Mouse (Mus musculus) limb, embryonic 12.5 days (tissue): ENCODE results near the gene Fn1. TPM values are rescaled to one million over a fixed set of nuclear protein-coding genes. Genes with fewer than 3 reads are reported as not detected.

Experiments used
- ATAC-seq: fragments of 200-750 bp; cut with Nextera tagmentation; 2 replicates; pipeline ENCODE4 v1.8.0; 2017; ENCODE audit warnings: low read depth, moderate TSS enrichment; ENCODE audit not compliant: insufficient number of reproducible peaks, insufficient read depth, low FRiP score, low TSS enrichment
- H3K27ac ChIP-seq: fragments of 300-500 bp; sonication (generic); 2 replicates; pipeline ENCODE4 v1.5.1; 2016; ENCODE audit warnings: mild to moderate bottlenecking, moderate library complexity
- H3K27me3 ChIP-seq: fragments of 300-500 bp; sonication (generic); 2 replicates; pipeline ENCODE4 v1.6.1; 2016; ENCODE audit warnings: mild to moderate bottlenecking, moderate library complexity
- H3K36me3 ChIP-seq: fragments of 300-500 bp; sonication (generic); 2 replicates; pipeline ENCODE4 v1.6.1; 2016; ENCODE audit warnings: mild to moderate bottlenecking, moderate library complexity
- H3K4me1 ChIP-seq: fragments of 300-500 bp; sonication (generic); replicated peaks from 2 replicates; pipeline ENCODE4 v1.6.1; 2016
- H3K4me2 ChIP-seq: fragments of 300-500 bp; sonication (generic); 2 replicates; pipeline ENCODE4 v1.6.1; 2016; ENCODE audit warnings: mild to moderate bottlenecking, moderate library complexity
- H3K4me3 ChIP-seq: fragments of 300-500 bp; sonication (generic); replicated peaks from 2 replicates; pipeline ENCODE4 v1.5.1; 2016; ENCODE audit warnings: mild to moderate bottlenecking
- H3K9ac ChIP-seq: fragments of 300-500 bp; sonication (generic); replicated peaks from 2 replicates; pipeline ENCODE4 v1.6.1; 2016; ENCODE audit warnings: mild to moderate bottlenecking, moderate library complexity
- H3K9me3 ChIP-seq: fragments of 300-500 bp; sonication (generic); 2 replicates; pipeline ENCODE4 v1.6.1; 2016; ENCODE audit warnings: mild to moderate bottlenecking, moderate library complexity
- WGBS: fragments of 180-500 bp; shearing (Covaris S2); methylation state at CpG from one replicate; pipeline ENCODE4 v1.1.7; 2016; 5-methylcytosine and 5-hydroxymethylcytosine counted together
- polyA plus RNA-seq: library from polyadenylated mRNA; unstranded; fragments of >200 nt; fragmentation: Nextera tagmentation; extraction: Ambion mirVana; gene quantifications from 2 replicates; pipeline ENCODE4 v1.2.1, GENCODE M21; 2016

Gene Fn1
- polyA plus RNA-seq: 187 and 197 TPM in 2 replicates

GRCm38 (mm10) chr1:71652551-71653399, at the start of gene Fn1:
TSS of gene Fn1 (minus strand) at chr1:71653200.
- H3K4me1 ChIP-seq: peaks cover 32% of the 10 kb centered on the region
- peak within 1 kb of the TSS; percentile 99 for H3K27ac ChIP-seq
- peak; percentile 95 for ATAC-seq
- H3K9me3 ChIP-seq: no peaks in the 10 kb centered on the region
- H3K36me3 ChIP-seq: peaks cover 33% of the 10 kb centered on the region
- peak within 1 kb of the TSS; percentile 91 for H3K4me2 ChIP-seq
- H3K9ac ChIP-seq: peak within 1 kb of the TSS; percentile 93
- H3K4me3 ChIP-seq: peak within 1 kb of the TSS; percentile 71
- no peaks in the 10 kb centered on the region for H3K27me3 ChIP-seq
- WGBS: under 1% methylated on average over 58 of the region's 63 CpGs

- no peak overlapping the region for H3K4me2 ChIP-seq
- no peaks in the 10 kb centered on the region for H3K9me3 ChIP-seq
- H3K27me3 ChIP-seq: no peaks in the 10 kb centered on the region
- no peak overlapping the region for H3K27ac ChIP-seq
- peaks cover 4% of the 10 kb centered on the region; the same call in 1 of the 2 replicates for H3K4me1 ChIP-seq
- H3K9ac ChIP-seq: no peak overlapping the region
- WGBS: 91% methylated on average over 3 of the region's 3 CpGs
- H3K4me3 ChIP-seq: no peak overlapping the region
- H3K36me3 ChIP-seq: no peaks in the 10 kb centered on the region
- no peak for ATAC-seq
These were observed 43.1 kb upstream of the Fn1 start for GRCm38 (mm10) chr1:71696093-71696492.

GRCm38 (mm10) chr1:71691472-71692277, 38.7 kb upstream of the Fn1 start:
- Histone ChIP-seq H3K36me3 (no peaks in the 10 kb centered on the region), H3K9ac (no peak overlapping the region), H3K4me3 (no peak overlapping the region), H3K9me3 (no peaks in the 10 kb centered on the region), H3K4me1 (peaks cover 4% of the 10 kb centered on the region; the same call in 1 of the 2 replicates), H3K27ac (no peak overlapping the region), H3K27me3 (no peaks in the 10 kb centered on the region), H3K4me2 (no peak overlapping the region)
- ATAC-seq: no peak
- 70% methylated on average over 8 of the region's 8 CpGs for WGBS

GRCm38 (mm10) chr1:71688926-71689303, 35.9 kb upstream of the Fn1 start:
- Histone ChIP-seq H3K4me1 (peaks cover 6% of the 10 kb centered on the region), H3K4me3 (no peak overlapping the region), H3K9ac (no peak overlapping the region), H3K4me2 (no peak overlapping the region), H3K27me3 (no peaks in the 10 kb centered on the region), H3K36me3 (no peaks in the 10 kb centered on the region), H3K9me3 (no peaks in the 10 kb centered on the region), H3K27ac (no peak overlapping the region)
- ATAC-seq: no peak
- 89% methylated on average over 5 of the region's 5 CpGs for WGBS

GRCm38 (mm10) chr1:71688272-71688925, 35.4 kb upstream of the Fn1 start:
- WGBS: 94% methylated on average over 3 of the region's 3 CpGs

GRCm38 (mm10) chr1:71686791-71687190, 33.8 kb upstream of the Fn1 start:
- Histone ChIP-seq H3K9ac (no peak overlapping the region), H3K4me3 (no peak overlapping the region), H3K4me1 (peaks cover 18% of the 10 kb centered on the region), H3K36me3 (no peaks in the 10 kb centered on the region), H3K27ac (no peak overlapping the region), H3K27me3 (no peaks in the 10 kb centered on the region), H3K9me3 (no peaks in the 10 kb centered on the region), H3K4me2 (no peak overlapping the region)
- 77% methylated on average over 5 of the region's 5 CpGs for WGBS
- no peak for ATAC-seq

More at GRCm38 (mm10) chr1:71688272-71688925, 35.4 kb upstream of the Fn1 start:
- no peak overlapping the region for H3K4me2 ChIP-seq
- no peak for ATAC-seq
- H3K27ac ChIP-seq: no peak overlapping the region
- no peaks in the 10 kb centered on the region for H3K27me3 ChIP-seq
- H3K9ac ChIP-seq: no peak overlapping the region
- no peaks in the 10 kb centered on the region for H3K36me3 ChIP-seq
- no peaks in the 10 kb centered on the region for H3K9me3 ChIP-seq
- no peak overlapping the region for H3K4me3 ChIP-seq
- H3K4me1 ChIP-seq: peaks cover 11% of the 10 kb centered on the region

GRCm38 (mm10) chr1:71683736-71684135, 30.7 kb upstream of the Fn1 start:
- no peak overlapping the region for H3K27ac ChIP-seq
- no peaks in the 10 kb centered on the region for H3K27me3 ChIP-seq
- no peak overlapping the region for H3K4me3 ChIP-seq
- no peak for ATAC-seq
- H3K4me2 ChIP-seq: no peak overlapping the region
- H3K9me3 ChIP-seq: no peaks in the 10 kb centered on the region
- no peaks in the 10 kb centered on the region for H3K36me3 ChIP-seq
- WGBS: 48% methylated on average over 6 of the region's 6 CpGs
- no peak overlapping the region for H3K9ac ChIP-seq
- peaks cover 16% of the 10 kb centered on the region for H3K4me1 ChIP-seq

GRCm38 (mm10) chr1:71682194-71682715, 29.3 kb upstream of the Fn1 start:
- Histone ChIP-seq H3K36me3 (no peaks in the 10 kb centered on the region), H3K9me3 (no peaks in the 10 kb centered on the region), H3K9ac (no peak overlapping the region), H3K4me2 (no peak overlapping the region), H3K27me3 (no peaks in the 10 kb centered on the region), H3K27ac (no peak overlapping the region), H3K4me1 (peaks cover 16% of the 10 kb centered on the region), H3K4me3 (no peak overlapping the region)
- 16% methylated on average over 5 of the region's 5 CpGs for WGBS
- 0 out of 2 replicates have a peak, but pooled peaks have one; percentile 37 for ATAC-seq

GRCm38 (mm10) chr1:71681306-71681705, 28.3 kb upstream of the Fn1 start:
- peaks cover 16% of the 10 kb centered on the region for H3K4me1 ChIP-seq
- 31% methylated on average over 2 of the region's 2 CpGs for WGBS
- ATAC-seq: no peak
- no peaks in the 10 kb centered on the region for H3K9me3 ChIP-seq
- no peaks in the 10 kb centered on the region for H3K27me3 ChIP-seq
- no peak overlapping the region for H3K27ac ChIP-seq
- H3K4me2 ChIP-seq: no peak overlapping the region
- H3K36me3 ChIP-seq: no peaks in the 10 kb centered on the region
- no peak overlapping the region for H3K9ac ChIP-seq
- no peak overlapping the region for H3K4me3 ChIP-seq

GRCm38 (mm10) chr1:71680046-71680672, 27.2 kb upstream of the Fn1 start:
- no peak overlapping the region for H3K9ac ChIP-seq
- no peaks in the 10 kb centered on the region for H3K9me3 ChIP-seq
- peaks cover 16% of the 10 kb centered on the region for H3K4me1 ChIP-seq
- H3K36me3 ChIP-seq: no peaks in the 10 kb centered on the region
- no peak overlapping the region for H3K4me2 ChIP-seq
- no peak overlapping the region for H3K27ac ChIP-seq
- 83% methylated on average over 8 of the region's 8 CpGs for WGBS
- no peaks in the 10 kb centered on the region for H3K27me3 ChIP-seq
- no peak overlapping the region for H3K4me3 ChIP-seq
- ATAC-seq: no peak
